Mouse (Mus musculus) NIH3T3 (cell line): ENCODE data around the gene Lrrc32.

Experiments
- DNase-seq: peaks from one replicate; pipeline ENCODE4 v3.0.0-alpha.2; 2012; ENCODE audit warnings: low read depth

Gene Lrrc32

GRCm38 (mm10) chr7:98488398-98489130, 519 bp upstream of the Lrrc32 start:
- no peak for DNase-seq

DNA sequence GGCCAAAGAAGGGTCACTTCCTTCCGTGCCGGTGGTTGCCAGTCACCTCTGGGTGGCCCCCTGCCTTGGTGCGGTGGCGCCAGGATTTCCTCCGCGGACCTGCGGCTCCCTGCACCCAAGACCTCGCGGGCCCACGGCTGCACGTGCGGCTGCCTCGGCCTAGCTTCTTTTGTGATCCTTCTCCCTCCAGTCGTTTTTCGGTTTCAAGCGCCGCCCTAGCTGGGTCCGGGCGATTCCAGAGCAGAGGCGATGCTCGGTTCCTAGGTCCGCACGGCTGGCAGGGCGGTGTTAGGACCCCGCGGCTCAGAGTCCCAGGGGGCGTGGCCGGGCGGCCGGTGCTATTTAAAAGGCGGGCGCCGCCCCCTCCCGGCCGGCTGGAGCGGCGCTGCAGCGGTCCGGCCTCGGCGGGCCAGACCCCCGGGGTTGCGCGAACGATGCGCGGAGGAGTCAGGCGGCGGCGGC, 571 bp downstream of the Lrrc32 start:
- DNase-seq, result no peak

DNA sequence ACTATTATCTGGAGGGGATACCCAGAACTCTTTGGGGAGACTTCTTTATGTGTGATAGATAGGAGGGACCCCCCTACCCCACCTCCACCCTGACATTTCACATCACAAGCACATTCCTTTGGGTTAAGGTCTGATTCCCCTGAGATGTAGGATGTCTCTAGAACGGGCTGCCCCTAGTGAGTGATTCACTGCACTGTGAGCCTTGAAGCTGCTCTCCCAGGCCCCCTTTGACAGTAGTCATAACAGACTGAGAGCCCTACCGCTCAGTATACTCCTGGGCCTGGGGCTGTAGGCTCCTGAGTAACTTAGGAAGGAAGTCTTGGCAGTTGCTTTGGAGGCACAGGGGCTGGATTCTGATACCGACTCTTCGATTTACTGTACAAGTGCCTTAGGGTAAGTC, 1.2 kb downstream of the Lrrc32 start:
- peak; percentile 16 for DNase-seq

DNA sequence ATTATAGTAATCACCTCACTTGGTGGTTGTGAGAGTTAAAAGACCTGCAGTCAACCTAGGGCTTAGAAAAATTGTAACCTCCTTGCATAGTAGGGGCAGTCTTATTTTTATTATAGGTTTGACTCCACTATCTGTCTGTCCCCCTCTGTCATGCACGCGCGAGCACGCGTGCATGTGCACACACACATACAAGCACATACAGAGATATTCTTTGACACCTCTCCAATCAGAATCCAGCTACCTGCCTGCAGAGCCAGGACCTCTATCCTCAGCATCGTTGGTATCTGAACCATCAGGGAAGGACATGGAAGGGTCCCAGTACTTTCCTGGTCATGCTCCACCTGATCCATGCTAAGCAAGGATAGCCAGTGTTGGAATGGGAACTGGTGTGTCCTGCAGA, 1.8 kb downstream of the Lrrc32 start:
- no peak for DNase-seq

- no peak for DNase-seq
Measured at GRCm38 (mm10) chr7:98491451-98492200, 2.5 kb downstream of the Lrrc32 start.

GRCm38 (mm10) chr7:98492331-98492730, 3.2 kb downstream of the Lrrc32 start:
- no peak for DNase-seq

GRCm38 (mm10) chr7:98493307-98493706, 4.2 kb downstream of the Lrrc32 start:
- DNase-seq, result no peak

- DNase-seq, result peak; percentile 41
Measured at GRCm38 (mm10) chr7:98493901-98494480, 4.9 kb downstream of the Lrrc32 start.

DNA sequence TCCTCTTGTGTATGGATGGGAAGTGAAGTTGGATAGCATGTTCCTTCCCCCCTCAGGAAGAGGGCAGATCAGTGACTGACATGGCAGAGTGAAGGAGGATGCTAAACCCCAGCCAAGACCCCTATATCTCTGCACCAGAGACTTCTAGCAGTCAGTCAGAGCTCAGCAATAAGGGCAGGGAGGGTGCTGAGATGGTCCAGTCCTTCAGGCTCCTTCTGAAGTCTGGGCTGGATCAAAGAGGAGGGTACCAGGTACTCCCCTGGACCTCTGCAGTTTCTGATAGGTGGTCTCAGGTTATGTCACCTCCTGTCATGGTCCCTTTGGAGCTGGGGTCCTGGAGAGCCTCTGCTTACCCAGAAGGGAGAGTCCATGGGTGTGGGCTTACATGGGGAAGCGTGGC, 6.5 kb downstream of the Lrrc32 start:
- no peak for DNase-seq

DNA sequence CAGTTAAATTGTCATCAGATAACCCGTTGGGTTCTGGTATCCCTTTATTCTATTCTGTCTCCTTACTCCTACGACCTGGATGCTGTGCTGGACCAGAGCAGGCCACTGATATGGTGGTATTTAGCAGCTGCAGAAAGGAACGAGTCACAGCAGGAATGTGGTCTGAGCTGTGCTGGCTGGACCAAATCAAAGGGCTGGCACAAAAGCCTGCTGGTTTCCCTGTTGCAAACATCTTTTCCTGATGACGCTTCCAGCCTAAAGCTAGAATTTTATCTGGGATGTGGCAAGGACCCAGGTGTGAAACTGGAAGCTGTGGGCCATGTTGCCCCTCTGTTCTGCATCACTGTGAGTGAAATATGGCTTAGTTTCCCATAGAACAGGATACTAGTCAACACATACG, 8.4 kb downstream of the Lrrc32 start:
- peak; percentile 58 for DNase-seq

GRCm38 (mm10) chr7:98498101-98498500, 9.0 kb downstream of the Lrrc32 start:
- no peak for DNase-seq

- no peak for DNase-seq
Measured at GRCm38 (mm10) chr7:98498656-98499560, 9.8 kb downstream of the Lrrc32 start.

- DNase-seq, result no peak
Measured at GRCm38 (mm10) chr7:98499561-98500292, 10.6 kb downstream of the Lrrc32 start.

GRCm38 (mm10) chr7:98500470-98500869, 11.4 kb downstream of the Lrrc32 start:
- DNase-seq, result peak; percentile 57

GRCm38 (mm10) chr7:98501078-98501477, 12.0 kb downstream of the Lrrc32 start:
- DNase-seq, result no peak

DNA sequence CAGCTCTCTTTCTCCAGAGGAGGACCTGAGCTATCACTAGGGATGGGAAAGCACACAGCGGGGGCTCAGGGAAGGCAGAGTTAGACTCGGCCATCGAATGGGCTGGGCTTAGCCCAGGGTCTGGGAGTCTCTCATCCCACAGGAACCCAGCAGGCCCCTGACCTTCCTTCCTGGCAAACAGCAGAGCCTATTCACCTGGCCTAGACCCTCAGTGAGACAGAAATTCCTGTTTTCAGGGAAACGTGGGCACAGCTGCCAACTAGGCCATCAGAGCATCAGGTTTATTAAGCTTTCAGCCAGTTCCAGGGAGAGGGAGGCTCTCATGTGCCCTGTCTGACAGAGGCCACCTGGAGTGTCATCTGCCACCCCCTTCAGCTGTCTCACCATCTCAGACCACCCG, 13.8 kb downstream of the Lrrc32 start:
- no peak for DNase-seq

- peak; percentile 73 for DNase-seq
Measured at GRCm38 (mm10) chr7:98503951-98504647, 15.0 kb downstream of the Lrrc32 start.

- DNase-seq, result peak; percentile 55
Measured at GRCm38 (mm10) chr7:98504726-98505314, 15.7 kb downstream of the Lrrc32 start.

DNA sequence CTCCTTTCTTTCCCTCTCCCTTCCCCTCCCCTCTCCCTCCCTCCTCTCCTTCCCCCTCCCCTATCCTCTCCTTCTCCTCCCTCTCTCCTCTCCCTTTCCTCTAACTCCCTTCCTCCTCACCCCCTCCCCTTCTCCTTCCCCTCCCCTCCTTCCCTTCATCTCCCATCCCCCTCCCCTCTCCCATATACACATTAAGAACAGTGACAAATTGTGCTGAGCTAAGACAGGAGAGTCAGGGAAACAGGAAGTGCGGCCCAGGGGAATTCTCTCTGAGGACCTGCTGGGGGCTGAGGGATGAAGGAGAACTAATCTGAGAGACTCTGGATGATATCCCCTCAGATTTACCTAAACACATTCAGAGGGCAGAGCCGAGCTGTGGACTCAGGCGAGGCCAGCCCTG, 16.6 kb downstream of the Lrrc32 start:
- DNase-seq, result no peak
